Comparison of ENCODE assay signal across 15 mouse cellular contexts in the genomic region with DNA sequence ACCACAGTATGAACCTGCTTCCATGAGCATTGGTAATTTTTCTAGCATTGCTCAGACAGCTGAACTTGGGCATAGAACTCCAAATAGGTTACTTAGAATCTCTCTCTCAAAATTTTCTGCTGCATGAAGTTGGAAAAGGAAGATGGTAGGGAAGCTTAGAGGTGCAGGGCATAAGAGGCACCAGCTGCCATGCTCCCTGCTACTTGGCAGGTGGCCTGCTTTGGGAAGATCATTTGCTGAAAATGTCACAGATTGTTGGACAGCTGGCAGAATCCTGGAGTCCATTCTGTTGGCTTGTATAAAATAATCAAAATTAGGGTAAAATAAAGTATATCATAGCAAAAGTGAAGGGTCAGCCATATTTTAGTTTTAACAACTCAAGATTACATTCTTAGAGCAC.
DNase-seq lines count a peak whose midpoint lies in the region; ATAC-seq lines count a peak whose summit lies in the region.
"Had no signal": no experiment of that assay in that cellular context is flagged by ENCODE, and none has a peak within 500 bp of the region (broad histone marks: within the 10 kb centered on the region; RNA-seq: fewer than 3 reads in every experiment).

No protein-coding gene starts in this region.

- no peak overlapping the region for H3K4me2 ChIP-seq in midbrain, embryonic 14.5 days (ENCODE audit: low read length)
- H3K4me2 ChIP-seq in midbrain, embryonic 13.5 days (replicated peaks): no peak overlapping the region
- no peak overlapping the region for H3K4me2 ChIP-seq in intestine, embryonic 16.5 days (ENCODE audit: low read depth, low read length)
- H3K4me2 ChIP-seq: embryonic facial prominence, embryonic 12.5 days; liver, embryonic 11.5 days had no signal

- no peaks in the 10 kb centered on the region for H3K9me3 ChIP-seq in midbrain, embryonic 14.5 days (ENCODE audit: control insufficient read depth, low read length)
- H3K9me3 ChIP-seq in midbrain, embryonic 13.5 days: no peaks in the 10 kb centered on the region
- no peaks in the 10 kb centered on the region for H3K9me3 ChIP-seq in intestine, embryonic 16.5 days (ENCODE audit: control insufficient read depth, low read length)
- H3K9me3 ChIP-seq: embryonic facial prominence, embryonic 12.5 days had no signal

- H3K4me1 ChIP-seq in midbrain, embryonic 14.5 days (ENCODE audit: control insufficient read depth, insufficient read depth, low read length): no peaks in the 10 kb centered on the region
- no peaks in the 10 kb centered on the region for H3K4me1 ChIP-seq in midbrain, embryonic 13.5 days (replicated peaks)
- no peaks in the 10 kb centered on the region for H3K4me1 ChIP-seq in intestine, embryonic 16.5 days (ENCODE audit: control insufficient read depth, insufficient read depth, low read length)

- DNase-seq in adrenal gland, postnatal 25 days: peak; percentile 1
- DNase-seq in adrenal gland, postnatal 10 days: no peak
- peak; percentile 11 for DNase-seq in midbrain, embryonic 14.5 days
- DNase-seq in cerebellum, postnatal 36 days: peak; percentile 90 to 92
- peak; percentile 34 to 37 for DNase-seq in layer of hippocampus, postnatal 36 days
- no peak for DNase-seq in frontal cortex, postnatal 10 days (ENCODE audit: low spot score in 2 of 2)
- DNase-seq: adrenal gland, postnatal 36 days; heart, postnatal 10 days; kidney, adult 8-10 months; right cerebral cortex, postnatal 14 days; thymus, postnatal 36 days had no signal

- no peak for ATAC-seq in midbrain, embryonic 14.5 days (ENCODE audit: low FRiP score, low TSS enrichment)
- no peak for ATAC-seq in midbrain, embryonic 13.5 days
- ATAC-seq in intestine, embryonic 16.5 days: no peak

- H3K36me3 ChIP-seq in midbrain, embryonic 14.5 days (ENCODE audit: control insufficient read depth, insufficient read depth, low read length): no peaks in the 10 kb centered on the region
- H3K36me3 ChIP-seq in midbrain, embryonic 13.5 days: no peaks in the 10 kb centered on the region
- H3K36me3 ChIP-seq in intestine, embryonic 16.5 days (ENCODE audit: control insufficient read depth, insufficient read depth, low read length): no peaks in the 10 kb centered on the region
- H3K36me3 ChIP-seq: embryonic facial prominence, embryonic 12.5 days had no signal

- H3K27ac ChIP-seq in midbrain, embryonic 14.5 days (replicated peaks; ENCODE audit: low read depth, low read length): no peak overlapping the region
- H3K27ac ChIP-seq in midbrain, embryonic 13.5 days: no peak overlapping the region
- no peak overlapping the region for H3K27ac ChIP-seq in intestine, embryonic 16.5 days (ENCODE audit: low read length)
- H3K27ac ChIP-seq: embryonic facial prominence, embryonic 12.5 days had no signal

- no peak overlapping the region for H3K4me3 ChIP-seq in midbrain, embryonic 14.5 days (replicated peaks; ENCODE audit: low read depth, low read length)
- no peak overlapping the region for H3K4me3 ChIP-seq in midbrain, embryonic 13.5 days (replicated peaks)
- no peak overlapping the region for H3K4me3 ChIP-seq in intestine, embryonic 16.5 days (ENCODE audit: low read length)
- H3K4me3 ChIP-seq: embryonic facial prominence, embryonic 12.5 days had no signal

- H3K9ac ChIP-seq in midbrain, embryonic 14.5 days (replicated peaks; ENCODE audit: low read length): no peak overlapping the region
- H3K9ac ChIP-seq in midbrain, embryonic 13.5 days (replicated peaks): no peak overlapping the region
- no peak overlapping the region for H3K9ac ChIP-seq in intestine, embryonic 16.5 days (ENCODE audit: low read depth, low read length)
- H3K9ac ChIP-seq: embryonic facial prominence, embryonic 12.5 days had no signal

- no peaks in the 10 kb centered on the region for H3K27me3 ChIP-seq in midbrain, embryonic 14.5 days (ENCODE audit: control insufficient read depth, insufficient read depth, low read length)
- H3K27me3 ChIP-seq in midbrain, embryonic 13.5 days: no peaks in the 10 kb centered on the region
- no peaks in the 10 kb centered on the region for H3K27me3 ChIP-seq in intestine, embryonic 16.5 days (replicated peaks; ENCODE audit: control insufficient read depth, insufficient read depth, low read length)
- H3K27me3 ChIP-seq: embryonic facial prominence, embryonic 12.5 days had no signal

Comparison
In these comparisons a context has a peak if more than half of its experiments do, and no peak if none do; other contexts are left out.
1. DNase-seq: peak in adrenal gland, postnatal 25 days (single experiment), midbrain, embryonic 14.5 days (single experiment), cerebellum, postnatal 36 days (2 of 2) and layer of hippocampus, postnatal 36 days (2 of 2); none in adrenal gland, postnatal 10 days (single experiment) and frontal cortex, postnatal 10 days (0 of 2).